Mouse (Mus musculus): ENCODE data around the gene Fermt1. TPM values are rescaled to one million over a fixed set of nuclear protein-coding genes. Genes with fewer than 3 reads are reported as not detected.

Gene Fermt1
- polyA plus RNA-seq, 1 experiment from 2014 or later, result 12.4 TPM

DNA sequence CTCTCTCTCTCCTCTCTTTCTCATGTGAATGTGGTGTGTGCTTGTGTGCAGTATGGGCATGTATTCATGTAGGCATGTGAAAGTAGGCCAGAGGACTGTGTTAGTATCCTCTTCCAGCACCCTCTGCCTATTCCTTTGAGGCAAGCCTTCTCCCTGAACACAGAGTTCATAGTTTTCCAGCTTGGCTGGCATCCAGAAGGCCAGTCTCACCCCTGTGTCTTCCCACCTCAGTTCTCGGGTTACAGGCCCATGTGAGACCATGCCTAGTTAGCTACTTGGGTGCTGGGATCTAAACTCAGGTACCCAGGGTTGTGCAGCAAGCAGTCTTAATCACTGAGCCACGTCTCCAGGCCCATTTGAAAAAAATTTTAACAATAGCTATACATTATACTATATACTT, 17.8 kb downstream of the Fermt1 start:
- Histone ChIP-seq H3K4me3 (ENCODE audit: low read length) (no peak overlapping the region), H3K27ac (ENCODE audit: low read depth, low read length) (no peak overlapping the region), H3K4me2 (replicated peaks; ENCODE audit: low read depth, low read length) (no peak overlapping the region), H3K36me3 (ENCODE audit: control insufficient read depth, insufficient read depth, low read length) (no peaks in the 10 kb centered on the region), H3K9me3 (ENCODE audit: control insufficient read depth, low read length) (no peaks in the 10 kb centered on the region), H3K4me1 (ENCODE audit: control insufficient read depth, insufficient read depth, low read length) (no peaks in the 10 kb centered on the region), H3K27me3 (ENCODE audit: control insufficient read depth, insufficient read depth, low read length) (no peaks in the 10 kb centered on the region), H3K9ac (ENCODE audit: low read depth, low read length) (no peak overlapping the region)
- 61% methylated on average over 2 of the region's 2 CpGs for WGBS
- no peak for ATAC-seq (ENCODE audit: low FRiP score, low TSS enrichment)

GRCm38 (mm10) chr2:132927298-132927697, 18.4 kb downstream of the Fermt1 start:
- H3K4me2 ChIP-seq (replicated peaks; ENCODE audit: low read depth, low read length), result no peak overlapping the region
- no peak for ATAC-seq (ENCODE audit: low FRiP score, low TSS enrichment)
- H3K27ac ChIP-seq (ENCODE audit: low read depth, low read length), result no peak overlapping the region
- no peaks in the 10 kb centered on the region for H3K4me1 ChIP-seq (ENCODE audit: control insufficient read depth, insufficient read depth, low read length)
- no peaks in the 10 kb centered on the region for H3K27me3 ChIP-seq (ENCODE audit: control insufficient read depth, insufficient read depth, low read length)
- H3K9me3 ChIP-seq (ENCODE audit: control insufficient read depth, low read length), result no peaks in the 10 kb centered on the region
- no peak overlapping the region for H3K9ac ChIP-seq (ENCODE audit: low read depth, low read length)
- 85% methylated on average over 2 of the region's 2 CpGs for WGBS
- no peak overlapping the region for H3K4me3 ChIP-seq (ENCODE audit: low read length)
- no peaks in the 10 kb centered on the region for H3K36me3 ChIP-seq (ENCODE audit: control insufficient read depth, insufficient read depth, low read length)

DNA sequence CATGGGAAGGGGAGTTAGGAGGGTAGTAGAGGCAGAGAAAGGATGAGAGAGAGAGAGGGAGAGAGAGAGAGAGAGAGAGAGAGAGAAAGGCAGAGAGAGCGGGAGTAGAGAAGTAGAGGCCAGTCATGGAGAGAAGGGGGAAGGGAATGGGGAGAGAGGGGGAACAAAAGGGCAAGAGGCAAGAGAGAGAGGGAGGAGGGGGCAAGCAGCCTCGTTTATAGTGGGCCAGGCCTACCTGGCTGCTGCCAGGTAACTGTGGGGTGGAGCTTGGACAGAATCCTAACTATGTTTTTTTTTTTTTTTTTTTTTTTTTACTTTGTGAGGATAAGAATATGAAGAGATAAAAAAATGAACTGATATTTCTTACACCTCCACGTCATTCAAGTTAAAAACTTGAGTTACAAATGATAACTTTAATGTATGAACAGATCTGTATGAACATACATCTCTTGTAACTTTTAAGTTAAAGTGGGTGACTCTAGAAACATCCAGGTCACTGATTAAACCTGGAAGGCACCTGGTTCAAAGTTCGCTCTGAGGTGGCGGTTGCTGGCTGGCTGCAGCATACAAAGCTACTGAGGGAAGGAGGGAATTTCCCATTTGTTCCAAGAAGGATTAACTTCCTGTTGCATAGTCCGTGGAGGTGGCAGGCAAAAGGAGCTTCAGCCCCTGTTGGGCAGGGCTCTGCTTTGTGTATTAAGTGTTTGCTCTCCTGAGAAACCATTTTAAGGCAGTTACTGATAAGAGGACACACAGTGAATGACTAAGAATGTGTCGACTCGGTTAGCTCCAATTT, 22.2 kb downstream of the Fermt1 start:
- no peaks in the 10 kb centered on the region for H3K4me1 ChIP-seq (ENCODE audit: control insufficient read depth, insufficient read depth, low read length)
- H3K9ac ChIP-seq (ENCODE audit: low read depth, low read length), result no peak overlapping the region
- ATAC-seq (ENCODE audit: low FRiP score, low TSS enrichment), result peak; percentile 40; the same call in 1 of the 2 replicates
- H3K4me2 ChIP-seq (replicated peaks; ENCODE audit: low read depth, low read length), result no peak overlapping the region
- WGBS, result 53% methylated on average over 8 of the region's 8 CpGs
- H3K27ac ChIP-seq (ENCODE audit: low read depth, low read length), result peak overlapping the region; percentile 67
- no peaks in the 10 kb centered on the region for H3K36me3 ChIP-seq (ENCODE audit: control insufficient read depth, insufficient read depth, low read length)
- H3K9me3 ChIP-seq (ENCODE audit: control insufficient read depth, low read length), result no peaks in the 10 kb centered on the region
- H3K4me3 ChIP-seq (ENCODE audit: low read length), result no peak overlapping the region
- H3K27me3 ChIP-seq (ENCODE audit: control insufficient read depth, insufficient read depth, low read length), result no peaks in the 10 kb centered on the region

DNA sequence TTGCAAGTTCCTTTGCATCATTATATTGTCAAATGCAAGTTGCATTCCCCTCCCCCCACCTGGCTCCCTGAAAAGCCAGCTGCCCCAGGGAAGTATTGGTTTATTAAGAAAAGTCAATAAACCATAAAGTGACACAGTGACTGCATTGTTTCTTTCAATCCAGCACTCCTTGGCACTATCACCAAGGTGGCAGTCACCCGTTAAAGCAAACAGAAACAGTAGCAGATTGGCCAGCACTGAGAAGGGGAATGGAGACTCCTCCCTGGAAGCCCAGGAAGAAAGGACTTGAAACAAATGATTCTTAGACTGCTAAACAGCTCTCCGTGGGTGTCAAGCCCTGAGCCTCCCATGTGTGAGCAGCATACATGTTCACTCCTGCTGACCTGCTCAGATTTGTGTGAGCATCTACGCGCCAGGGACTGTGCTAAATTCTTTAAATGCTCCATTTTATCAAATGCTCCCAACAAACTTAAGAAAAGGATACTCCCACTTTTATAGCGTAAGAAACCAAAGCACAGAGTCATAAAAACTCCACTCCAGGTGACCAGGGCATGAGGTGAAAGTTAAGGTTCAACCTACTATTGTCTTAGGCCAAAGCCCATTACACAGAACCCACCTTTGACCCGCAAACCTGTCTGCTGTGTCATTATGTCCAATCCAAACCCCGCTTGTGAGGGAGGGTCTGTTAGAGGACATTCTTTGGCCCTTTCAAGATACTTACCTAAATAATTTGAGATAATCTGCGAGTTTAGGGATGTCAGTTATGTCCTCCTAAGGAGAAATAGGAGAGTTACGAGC, 23.4 kb downstream of the Fermt1 start:
- 54% methylated on average over 9 of the region's 9 CpGs for WGBS
- H3K4me3 ChIP-seq (ENCODE audit: low read length), result no peak overlapping the region
- no peaks in the 10 kb centered on the region for H3K4me1 ChIP-seq (ENCODE audit: control insufficient read depth, insufficient read depth, low read length)
- peak; percentile 63; the same call in 1 of the 2 replicates for ATAC-seq (ENCODE audit: low FRiP score, low TSS enrichment)
- H3K4me2 ChIP-seq (replicated peaks; ENCODE audit: low read depth, low read length), result no peak overlapping the region
- H3K9me3 ChIP-seq (ENCODE audit: control insufficient read depth, low read length), result no peaks in the 10 kb centered on the region
- no peak overlapping the region; the same call in 1 of the 2 replicates for H3K27ac ChIP-seq (ENCODE audit: low read depth, low read length)
- no peak overlapping the region for H3K9ac ChIP-seq (ENCODE audit: low read depth, low read length)
- H3K36me3 ChIP-seq (ENCODE audit: control insufficient read depth, insufficient read depth, low read length), result no peaks in the 10 kb centered on the region
- H3K27me3 ChIP-seq (ENCODE audit: control insufficient read depth, insufficient read depth, low read length), result no peaks in the 10 kb centered on the region

- Histone ChIP-seq H3K36me3 (ENCODE audit: control insufficient read depth, insufficient read depth, low read length) (no peaks in the 10 kb centered on the region), H3K4me1 (ENCODE audit: control insufficient read depth, insufficient read depth, low read length) (no peaks in the 10 kb centered on the region), H3K27ac (ENCODE audit: low read depth, low read length) (no peak overlapping the region), H3K9ac (ENCODE audit: low read depth, low read length) (no peak overlapping the region), H3K9me3 (ENCODE audit: control insufficient read depth, low read length) (no peaks in the 10 kb centered on the region), H3K27me3 (ENCODE audit: control insufficient read depth, insufficient read depth, low read length) (no peaks in the 10 kb centered on the region), H3K4me2 (replicated peaks; ENCODE audit: low read depth, low read length) (no peak overlapping the region), H3K4me3 (ENCODE audit: low read length) (no peak overlapping the region)
- ATAC-seq (ENCODE audit: low FRiP score, low TSS enrichment), result no peak
- 76% methylated on average over 1 of the region's 1 CpGs for WGBS
Observed at GRCm38 (mm10) chr2:132914785-132915184, 30.9 kb downstream of the Fermt1 start.

- Histone ChIP-seq H3K4me3 (ENCODE audit: low read length) (no peak overlapping the region), H3K4me2 (replicated peaks; ENCODE audit: low read depth, low read length) (no peak overlapping the region), H3K27me3 (ENCODE audit: control insufficient read depth, insufficient read depth, low read length) (no peaks in the 10 kb centered on the region), H3K9ac (ENCODE audit: low read depth, low read length) (no peak overlapping the region), H3K9me3 (ENCODE audit: control insufficient read depth, low read length) (no peaks in the 10 kb centered on the region), H3K36me3 (ENCODE audit: control insufficient read depth, insufficient read depth, low read length) (no peaks in the 10 kb centered on the region), H3K4me1 (ENCODE audit: control insufficient read depth, insufficient read depth, low read length) (no peaks in the 10 kb centered on the region), H3K27ac (ENCODE audit: low read depth, low read length) (no peak overlapping the region)
- WGBS, result 38% methylated on average over 8 of the region's 8 CpGs
- no peak for ATAC-seq (ENCODE audit: low FRiP score, low TSS enrichment)
Observed at GRCm38 (mm10) chr2:132906763-132907162, 38.9 kb downstream of the Fermt1 start.

- Histone ChIP-seq H3K4me3 (ENCODE audit: low read length) (no peak overlapping the region), H3K27me3 (ENCODE audit: control insufficient read depth, insufficient read depth, low read length) (no peaks in the 10 kb centered on the region), H3K9me3 (ENCODE audit: control insufficient read depth, low read length) (no peaks in the 10 kb centered on the region), H3K27ac (ENCODE audit: low read depth, low read length) (no peak overlapping the region), H3K36me3 (ENCODE audit: control insufficient read depth, insufficient read depth, low read length) (no peaks in the 10 kb centered on the region), H3K4me1 (ENCODE audit: control insufficient read depth, insufficient read depth, low read length) (no peaks in the 10 kb centered on the region), H3K4me2 (replicated peaks; ENCODE audit: low read depth, low read length) (no peak overlapping the region), H3K9ac (ENCODE audit: low read depth, low read length) (no peak overlapping the region)
- ATAC-seq (ENCODE audit: low FRiP score, low TSS enrichment), result no peak
- 75% methylated on average over 2 of the region's 2 CpGs for WGBS
Observed at GRCm38 (mm10) chr2:132904961-132905360, 40.7 kb downstream of the Fermt1 start.

DNA sequence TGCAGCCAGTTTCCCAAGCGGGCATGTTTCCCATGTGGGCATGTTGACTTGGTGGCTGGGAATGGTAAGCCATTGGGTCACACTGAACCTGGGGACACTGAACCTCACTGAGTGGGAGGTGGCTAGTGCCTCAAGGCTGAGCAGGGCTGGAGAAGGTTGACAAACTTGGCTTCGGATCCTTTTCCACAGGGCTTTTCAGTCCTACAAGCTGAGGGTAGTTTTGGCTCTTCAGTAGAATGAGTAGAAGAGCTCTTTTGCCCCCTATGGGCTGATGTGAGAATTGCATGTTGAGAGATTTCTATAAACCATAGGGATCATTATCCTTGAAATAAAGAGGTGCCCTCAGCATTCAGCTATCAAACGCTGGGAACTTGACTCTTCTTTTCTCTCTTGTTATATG, 42.2 kb downstream of the Fermt1 start:
- WGBS, result 33% methylated on average over 3 of the region's 3 CpGs
- Histone ChIP-seq H3K27me3 (ENCODE audit: control insufficient read depth, insufficient read depth, low read length) (no peaks in the 10 kb centered on the region), H3K4me3 (ENCODE audit: low read length) (no peak overlapping the region), H3K4me2 (replicated peaks; ENCODE audit: low read depth, low read length) (no peak overlapping the region), H3K4me1 (ENCODE audit: control insufficient read depth, insufficient read depth, low read length) (no peaks in the 10 kb centered on the region), H3K9me3 (ENCODE audit: control insufficient read depth, low read length) (no peaks in the 10 kb centered on the region), H3K9ac (ENCODE audit: low read depth, low read length) (no peak overlapping the region), H3K36me3 (ENCODE audit: control insufficient read depth, insufficient read depth, low read length) (no peaks in the 10 kb centered on the region), H3K27ac (ENCODE audit: low read depth, low read length) (no peak overlapping the region)
- peak; percentile 85 for ATAC-seq (ENCODE audit: low FRiP score, low TSS enrichment)

- Histone ChIP-seq H3K27ac (ENCODE audit: low read depth, low read length) (no peak overlapping the region), H3K9ac (ENCODE audit: low read depth, low read length) (no peak overlapping the region), H3K4me1 (ENCODE audit: control insufficient read depth, insufficient read depth, low read length) (no peaks in the 10 kb centered on the region), H3K4me3 (ENCODE audit: low read length) (no peak overlapping the region), H3K36me3 (ENCODE audit: control insufficient read depth, insufficient read depth, low read length) (no peaks in the 10 kb centered on the region), H3K4me2 (replicated peaks; ENCODE audit: low read depth, low read length) (no peak overlapping the region), H3K27me3 (ENCODE audit: control insufficient read depth, insufficient read depth, low read length) (no peaks in the 10 kb centered on the region), H3K9me3 (ENCODE audit: control insufficient read depth, low read length) (no peaks in the 10 kb centered on the region)
- 81% methylated on average over 3 of the region's 4 CpGs for WGBS
- ATAC-seq (ENCODE audit: low FRiP score, low TSS enrichment), result no peak
Observed at GRCm38 (mm10) chr2:132902056-132902455, 43.6 kb downstream of the Fermt1 start.

Measured in kidney, embryonic 14.5 days (tissue).